Mouse (Mus musculus) testis, adult 2 months (tissue): ENCODE results near the gene Tbx2. TPM values are rescaled to one million over a fixed set of nuclear protein-coding genes. Genes with fewer than 3 reads are reported as not detected.
A peak's percentile ranks its signal among the peaks of the same experiment; 100 is the strongest.

Experiments used
- H3K27ac ChIP-seq: fragments of 200-500 bp; 2 replicates; pipeline ENCODE4 v1.5.1; 2012; ENCODE audit warnings: low read depth, low read length; ENCODE audit not compliant: control insufficient read depth, insufficient read depth
- H3K27me3 ChIP-seq: fragments of 200-500 bp; 2 replicates; pipeline ENCODE4 v1.6.1; 2012; ENCODE audit warnings: mild to moderate bottlenecking, low read length, moderate library complexity; ENCODE audit not compliant: control insufficient read depth, insufficient read depth
- H3K36me3 ChIP-seq: fragments of 200-500 bp; 2 replicates; pipeline ENCODE4 v1.6.1; 2012; ENCODE audit warnings: mild to moderate bottlenecking, low read length; ENCODE audit not compliant: control insufficient read depth, insufficient read depth
- H3K4me1 ChIP-seq: fragments of 200-500 bp; 2 replicates; pipeline ENCODE4 v1.6.1; 2012; ENCODE audit warnings: low read length; ENCODE audit not compliant: control insufficient read depth, insufficient read depth
- H3K4me3 ChIP-seq: fragments of 200-500 bp; 2 replicates; pipeline ENCODE4 v1.5.1; 2012; ENCODE audit warnings: low read depth, mild to moderate bottlenecking, low read length, moderate library complexity, mixed read lengths; ENCODE audit not compliant: control insufficient read depth
- CTCF ChIP-seq: fragments of 200-500 bp; IDR thresholded peaks from 2 replicates; pipeline ENCODE4 v1.5.1; 2012; ENCODE audit warnings: low read depth, mild to moderate bottlenecking, inconsistent platforms, low read length, moderate library complexity; ENCODE audit not compliant: control insufficient read depth, insufficient read depth, insufficient replicate concordance
- POLR2A ChIP-seq: fragments of 200-500 bp; IDR thresholded peaks from 2 replicates; pipeline ENCODE4 v1.6.1; 2012; ENCODE audit warnings: low read depth, mild to moderate bottlenecking, inconsistent platforms, low read length, moderate library complexity; ENCODE audit not compliant: control insufficient read depth
- polyA plus RNA-seq: library from polyadenylated mRNA; depleted of rRNA; stranded (reverse); fragments of >200 nt; gene quantifications from 2 replicates; pipeline ENCODE4 v1.2.3, GENCODE M21; 2012

Gene Tbx2
- polyA plus RNA-seq, 1 experiment: 2.3 TPM

- Histone ChIP-seq H3K4me3 (peak overlapping the region; percentile 65), H3K36me3 (no peaks in the 10 kb centered on the region), H3K27me3 (no peaks in the 10 kb centered on the region), H3K4me1 (peaks cover 37% of the 10 kb centered on the region), H3K27ac (no peak overlapping the region)
- TF ChIP-seq CTCF (peak; percentile 70; the same call in 1 of the 2 replicates), POLR2A (no peak)
Measured at GRCm38 (mm10) chr11:85849037-85849436, 16.7 kb downstream of the Tbx2 start.

- peak within 1 kb of the TSS; percentile 72 for H3K4me3 ChIP-seq
- H3K4me1 ChIP-seq: peaks cover 28% of the 10 kb centered on the region
- H3K27me3 ChIP-seq: no peaks in the 10 kb centered on the region
- no peaks in the 10 kb centered on the region for H3K36me3 ChIP-seq
- H3K27ac ChIP-seq: no peak within 1 kb of the TSS
- TF ChIP-seq POLR2A (no peak; the same call in 1 of the 2 replicates), CTCF (no peak)
Measured at GRCm38 (mm10) chr11:85850233-85850632, 17.9 kb downstream of the Tbx2 start, which contains the start of gene Gm11444. Gene Gm11444 (minus strand): TSS chr11:85850333.

GRCm38 (mm10) chr11:85850758-85851157 is 18.4 kb downstream of the Tbx2 start:
- peak overlapping the region; percentile 66 for H3K4me3 ChIP-seq
- H3K27me3 ChIP-seq: no peaks in the 10 kb centered on the region
- peaks cover 27% of the 10 kb centered on the region for H3K4me1 ChIP-seq
- peak; percentile 32; the same call in 1 of the 2 replicates for TF ChIP-seq CTCF
- TF ChIP-seq POLR2A: no peak
- H3K36me3 ChIP-seq: no peaks in the 10 kb centered on the region
- H3K27ac ChIP-seq: no peak overlapping the region

GRCm38 (mm10) chr11:85857997-85858698 is 25.8 kb downstream of the Tbx2 start:
- Histone ChIP-seq H3K4me3 (no peak overlapping the region), H3K27ac (no peak overlapping the region), H3K27me3 (no peaks in the 10 kb centered on the region), H3K4me1 (no peaks in the 10 kb centered on the region), H3K36me3 (no peaks in the 10 kb centered on the region)
- TF ChIP-seq POLR2A: no peak
- TF ChIP-seq CTCF: no peak

- H3K27me3 ChIP-seq: no peaks in the 10 kb centered on the region
- TF ChIP-seq POLR2A: no peak
- peak; percentile 48; the same call in 1 of the 2 replicates for TF ChIP-seq CTCF
Measured at GRCm38 (mm10) chr11:85864363-85864762, 32.0 kb downstream of the Tbx2 start.

GRCm38 (mm10) chr11:85876059-85876788 is 43.9 kb downstream of the Tbx2 start:
- H3K36me3 ChIP-seq: no peaks in the 10 kb centered on the region
- H3K27me3 ChIP-seq: no peaks in the 10 kb centered on the region
- H3K4me1 ChIP-seq: peaks cover 14% of the 10 kb centered on the region
- TF ChIP-seq CTCF (no peak), POLR2A (no peak)
- H3K4me3 ChIP-seq: peak overlapping the region; percentile 74
- no peak overlapping the region for H3K27ac ChIP-seq

More at GRCm38 (mm10) chr11:85864363-85864762, 32.0 kb downstream of the Tbx2 start:
- no peak overlapping the region for H3K4me3 ChIP-seq
- H3K4me1 ChIP-seq: no peaks in the 10 kb centered on the region
- no peak overlapping the region for H3K27ac ChIP-seq
- H3K36me3 ChIP-seq: no peaks in the 10 kb centered on the region

GRCm38 (mm10) chr11:85884498-85884897 is 52.1 kb downstream of the Tbx2 start:
- Histone ChIP-seq H3K4me3 (no peak overlapping the region), H3K27ac (no peak overlapping the region), H3K27me3 (peaks cover 10% of the 10 kb centered on the region), H3K4me1 (peaks cover 7% of the 10 kb centered on the region), H3K36me3 (no peaks in the 10 kb centered on the region)
- TF ChIP-seq CTCF (no peak), POLR2A (no peak)
